Mouse (Mus musculus) spleen, adult 2 months (tissue): ENCODE data around the gene Ttc9b. TPM values are rescaled to one million over a fixed set of nuclear protein-coding genes. Genes with fewer than 3 reads are reported as not detected.

Experiments used
- DNase-seq, 2 experiments: peaks; one replicate each; pipeline versions ENCODE4 v3.0.0 to v3.0.0-alpha.2; 2012 to 2021; ENCODE audit warnings: low spot score in 2 of 2, low read depth in 1 of 2
- H3K27ac ChIP-seq: fragments of 200-500 bp; 2 replicates; pipeline ENCODE4 v1.5.1; 2012; ENCODE audit warnings: low read length, inconsistent platforms; ENCODE audit not compliant: insufficient read depth
- H3K27me3 ChIP-seq: fragments of 200-500 bp; 2 replicates; pipeline ENCODE4 v1.6.1; 2012; ENCODE audit warnings: mild to moderate bottlenecking, moderate library complexity, low read length, inconsistent platforms; ENCODE audit not compliant: control insufficient read depth, insufficient read depth
- H3K36me3 ChIP-seq: fragments of 200-500 bp; 2 replicates; pipeline ENCODE4 v1.6.1; 2012; ENCODE audit warnings: mild to moderate bottlenecking, low read length, inconsistent platforms; ENCODE audit not compliant: control insufficient read depth, insufficient read depth
- H3K4me1 ChIP-seq: fragments of 200-500 bp; 2 replicates; pipeline ENCODE4 v1.6.1; 2011; ENCODE audit warnings: inconsistent platforms; ENCODE audit not compliant: control insufficient read depth, insufficient read depth, insufficient read length
- H3K4me3 ChIP-seq: fragments of 200-500 bp; 2 replicates; pipeline ENCODE4 v1.5.1; 2011; ENCODE audit warnings: mild to moderate bottlenecking, inconsistent platforms; ENCODE audit not compliant: insufficient read depth, insufficient read length; ENCODE audit errors: extremely low read depth
- CTCF ChIP-seq: fragments of 200-500 bp; IDR thresholded peaks from 2 replicates; pipeline ENCODE4 v1.5.1; 2011; ENCODE audit warnings: mild to moderate bottlenecking, inconsistent platforms; ENCODE audit not compliant: insufficient read depth, insufficient read length, insufficient replicate concordance; ENCODE audit errors: extremely low read depth
- POLR2A ChIP-seq: fragments of 200-500 bp; IDR thresholded peaks from 2 replicates; pipeline ENCODE4 v1.6.1; 2011; ENCODE audit warnings: low read depth, low read length, inconsistent platforms
- WGBS: fragments of 180-500 bp; shearing (Covaris S2); methylation state at CpG from one replicate; pipeline ENCODE4 v1.1.7; 2018; 5-methylcytosine and 5-hydroxymethylcytosine counted together
- polyA plus RNA-seq: library from polyadenylated mRNA; depleted of rRNA; stranded (reverse); fragments of >200 nt; gene quantifications from 2 replicates; pipeline ENCODE4 v1.2.3, GENCODE M21; 2012; rRNA removed

The Ttc9b gene
- polyA plus RNA-seq, 1 experiment: not detected

- Histone ChIP-seq H3K4me3 (no peak overlapping the region), H3K27me3 (no peaks in the 10 kb centered on the region), H3K36me3 (no peaks in the 10 kb centered on the region), H3K4me1 (no peaks in the 10 kb centered on the region), H3K27ac (no peak overlapping the region)
- 75% methylated on average over 3 of the region's 3 CpGs for WGBS
- TF ChIP-seq CTCF (no peak), POLR2A (no peak)
- DNase-seq: no peak
Measured at GRCm38 (mm10) chr7:27687836-27688235, 34.1 kb downstream of the Ttc9b start.

GRCm38 (mm10) chr7:27688246-27688788 is 34.6 kb downstream of the Ttc9b start:
- TF ChIP-seq CTCF (no peak), POLR2A (no peak)
- no peaks in the 10 kb centered on the region for H3K27me3 ChIP-seq
- no peak overlapping the region for H3K4me3 ChIP-seq
- H3K27ac ChIP-seq: no peak overlapping the region
- no peaks in the 10 kb centered on the region for H3K4me1 ChIP-seq
- DNase-seq: no peak
- no peaks in the 10 kb centered on the region for H3K36me3 ChIP-seq
- WGBS: 26% methylated on average over 14 of the region's 14 CpGs

- no peaks in the 10 kb centered on the region for H3K36me3 ChIP-seq
- H3K27me3 ChIP-seq: no peaks in the 10 kb centered on the region
- TF ChIP-seq POLR2A: no peak
- no peak for TF ChIP-seq CTCF
- DNase-seq: peak; percentile 91 to 95
- H3K4me1 ChIP-seq: no peaks in the 10 kb centered on the region
- H3K4me3 ChIP-seq: peak within 1 kb of the TSS; percentile 53
- WGBS: 1% methylated on average over 19 of the region's 19 CpGs
- peak within 1 kb of the TSS; percentile 60 for H3K27ac ChIP-seq
Measured at GRCm38 (mm10) chr7:27688815-27689612, 35.3 kb downstream of the Ttc9b start, which contains the start of gene Zfp607b. Gene Zfp607b, plus strand, starts transcription at chr7:27689340.

- DNase-seq: peak in 1 of 2 experiments; percentile 30
- H3K27me3 ChIP-seq: no peaks in the 10 kb centered on the region
- H3K4me1 ChIP-seq: no peaks in the 10 kb centered on the region
- 51% methylated on average over 5 of the region's 5 CpGs for WGBS
- TF ChIP-seq CTCF (peak; percentile 64; the same call in 1 of the 2 replicates), POLR2A (no peak)
- H3K27ac ChIP-seq: no peak overlapping the region
- no peaks in the 10 kb centered on the region for H3K36me3 ChIP-seq
- no peak overlapping the region for H3K4me3 ChIP-seq
Measured at GRCm38 (mm10) chr7:27691076-27691475, 37.4 kb downstream of the Ttc9b start.

- Histone ChIP-seq H3K36me3 (no peaks in the 10 kb centered on the region), H3K4me3 (no peak overlapping the region), H3K27me3 (no peaks in the 10 kb centered on the region), H3K4me1 (no peaks in the 10 kb centered on the region), H3K27ac (no peak overlapping the region)
- TF ChIP-seq POLR2A (no peak), CTCF (no peak)
- WGBS: 81% methylated on average over 3 of the region's 3 CpGs
- no peak for DNase-seq
Measured at GRCm38 (mm10) chr7:27696711-27697110, 43.0 kb downstream of the Ttc9b start.

Other genes with a start within 250 kb of the Ttc9b start
- 0.23 and 0.41 TPM in 2 replicates for gene Sptbn4, start 206.2 kb upstream of the Ttc9b start, polyA plus RNA-seq
- gene Blvrb, start 205.9 kb upstream of the Ttc9b start, polyA plus RNA-seq: 280 and 330 TPM in 2 replicates
- 13.9 and 16.0 TPM in 2 replicates for gene Sertad3, start 180.1 kb upstream of the Ttc9b start, polyA plus RNA-seq
- gene Sertad1, start 167.0 kb upstream of the Ttc9b start, polyA plus RNA-seq: 21.9 and 33.0 TPM in 2 replicates
- 0.68 and 0.72 TPM in 2 replicates for gene Prx, start 154.6 kb upstream of the Ttc9b start, polyA plus RNA-seq
- 0.28 and 0.47 TPM in 2 replicates for gene Hipk4, start 130.6 kb upstream of the Ttc9b start, polyA plus RNA-seq
- gene Pld3, start 100.7 kb upstream of the Ttc9b start, polyA plus RNA-seq: 266 and 280 TPM in 2 replicates
- gene 2310022A10Rik, start 100.7 kb upstream of the Ttc9b start, polyA plus RNA-seq: 25.9 and 26.5 TPM in 2 replicates
- 48.7 and 48.8 TPM in 2 replicates for gene Akt2, start 62.4 kb upstream of the Ttc9b start, polyA plus RNA-seq
- 16.1 and 22.2 TPM in 2 replicates for gene Map3k10, start 20.7 kb downstream of the Ttc9b start, polyA plus RNA-seq
- 0.06 and 0.13 TPM in 2 replicates for gene Zfp607b, start 35.4 kb downstream of the Ttc9b start, polyA plus RNA-seq
- gene Zfp60, start 77.5 kb downstream of the Ttc9b start, polyA plus RNA-seq: 1.2 TPM in 2 replicates
- gene Zfp626, start 153.3 kb downstream of the Ttc9b start, polyA plus RNA-seq: 0.53 and 0.75 TPM in 2 replicates
- gene Zfp59, start 184.7 kb downstream of the Ttc9b start, polyA plus RNA-seq: 0.25 and 0.39 TPM in 2 replicates
- 0.54 and 0.88 TPM in 2 replicates for gene Zfp607a, start 203.6 kb downstream of the Ttc9b start, polyA plus RNA-seq